Mouse (Mus musculus): Measurements from ENCODE around the gene Mrm1. TPM values are rescaled to one million over a fixed set of nuclear protein-coding genes. Genes with fewer than 3 reads are reported as not detected.
A peak's percentile ranks its signal among the peaks of the same experiment; 100 is the strongest.

Mrm1 gene
- 6.5 and 7.8 TPM in 2 replicates for polyA plus RNA-seq (2012; ENCODE audit: insufficient read depth, insufficient read length, missing spikeins)

- Histone ChIP-seq H3K4me1 (ENCODE audit: control insufficient read depth, insufficient read depth, low read length) (peaks cover 11% of the 10 kb centered on the region), H3K4me3 (ENCODE audit: insufficient read depth, low read length) (peak within 1 kb of the TSS; percentile 82), H3K27ac (ENCODE audit: insufficient read depth, low read depth, low read length) (peak within 1 kb of the TSS; percentile 66)
- TF ChIP-seq CTCF (IDR thresholded peaks at IDR 0.05; ENCODE audit: low read depth, low read length) = 0 out of 2 replicates have a peak, but pooled peaks have one; percentile 15
- TF ChIP-seq POLR2A (IDR thresholded peaks at IDR 0.05; ENCODE audit: borderline replicate concordance, low read depth, low read length) = no peak
These were observed at the start of gene Mrm1 for GRCm38 (mm10) chr11:84818961-84819692. Mrm1 (minus strand) TSS chr11:84819515.

- TF ChIP-seq CTCF (IDR thresholded peaks at IDR 0.05; ENCODE audit: low read depth, low read length) (no peak), POLR2A (IDR thresholded peaks at IDR 0.05; ENCODE audit: borderline replicate concordance, low read depth, low read length) (no peak)
- peak overlapping the region; percentile 87 for H3K4me3 ChIP-seq (ENCODE audit: insufficient read depth, low read length)
- H3K27ac ChIP-seq (ENCODE audit: insufficient read depth, low read depth, low read length) = peak overlapping the region; percentile 88
- H3K4me1 ChIP-seq (ENCODE audit: control insufficient read depth, insufficient read depth, low read length) = peaks cover 13% of the 10 kb centered on the region
These were observed 49.5 kb upstream of the Mrm1 start for GRCm38 (mm10) chr11:84868786-84869259.

GRCm38 (mm10) chr11:84867586-84867985 lies 48.3 kb upstream of the Mrm1 start:
- TF ChIP-seq POLR2A (IDR thresholded peaks at IDR 0.05; ENCODE audit: borderline replicate concordance, low read depth, low read length) (no peak), CTCF (IDR thresholded peaks at IDR 0.05; ENCODE audit: low read depth, low read length) (no peak)
- Histone ChIP-seq H3K4me3 (ENCODE audit: insufficient read depth, low read length) (no peak overlapping the region), H3K27ac (ENCODE audit: insufficient read depth, low read depth, low read length) (no peak overlapping the region), H3K4me1 (ENCODE audit: control insufficient read depth, insufficient read depth, low read length) (peaks cover 13% of the 10 kb centered on the region)

GRCm38 (mm10) chr11:84865268-84865667 lies 46.0 kb upstream of the Mrm1 start:
- TF ChIP-seq CTCF (IDR thresholded peaks at IDR 0.05; ENCODE audit: low read depth, low read length) = no peak
- TF ChIP-seq POLR2A (IDR thresholded peaks at IDR 0.05; ENCODE audit: borderline replicate concordance, low read depth, low read length) = no peak
- no peak overlapping the region for H3K4me3 ChIP-seq (ENCODE audit: insufficient read depth, low read length)
- H3K4me1 ChIP-seq (ENCODE audit: control insufficient read depth, insufficient read depth, low read length) = peaks cover 13% of the 10 kb centered on the region
- no peak overlapping the region for H3K27ac ChIP-seq (ENCODE audit: insufficient read depth, low read depth, low read length)

GRCm38 (mm10) chr11:84855285-84855684 lies 36.0 kb upstream of the Mrm1 start:
- TF ChIP-seq POLR2A (IDR thresholded peaks at IDR 0.05; ENCODE audit: borderline replicate concordance, low read depth, low read length) = no peak
- TF ChIP-seq CTCF (IDR thresholded peaks at IDR 0.05; ENCODE audit: low read depth, low read length) = no peak
- H3K4me3 ChIP-seq (ENCODE audit: insufficient read depth, low read length) = no peak overlapping the region
- H3K4me1 ChIP-seq (ENCODE audit: control insufficient read depth, insufficient read depth, low read length) = peaks cover 7% of the 10 kb centered on the region
- peak overlapping the region; percentile 19; the same call in 1 of the 2 replicates for H3K27ac ChIP-seq (ENCODE audit: insufficient read depth, low read depth, low read length)

GRCm38 (mm10) chr11:84847475-84848090 lies 28.3 kb upstream of the Mrm1 start:
- Histone ChIP-seq H3K27ac (ENCODE audit: insufficient read depth, low read depth, low read length) (no peak overlapping the region), H3K4me1 (ENCODE audit: control insufficient read depth, insufficient read depth, low read length) (no peaks in the 10 kb centered on the region)
- TF ChIP-seq POLR2A (IDR thresholded peaks at IDR 0.05; ENCODE audit: borderline replicate concordance, low read depth, low read length) (no peak), CTCF (IDR thresholded peaks at IDR 0.05; ENCODE audit: low read depth, low read length) (no peak)

GRCm38 (mm10) chr11:84846741-84847474 lies 27.6 kb upstream of the Mrm1 start:
- TF ChIP-seq CTCF (IDR thresholded peaks at IDR 0.05; ENCODE audit: low read depth, low read length) = no peak
- TF ChIP-seq POLR2A (IDR thresholded peaks at IDR 0.05; ENCODE audit: borderline replicate concordance, low read depth, low read length) = no peak
- H3K4me3 ChIP-seq (ENCODE audit: insufficient read depth, low read length) = no peak overlapping the region
- no peak overlapping the region for H3K27ac ChIP-seq (ENCODE audit: insufficient read depth, low read depth, low read length)
- H3K4me1 ChIP-seq (ENCODE audit: control insufficient read depth, insufficient read depth, low read length) = no peaks in the 10 kb centered on the region

More at GRCm38 (mm10) chr11:84847475-84848090, 28.3 kb upstream of the Mrm1 start:
- no peak overlapping the region for H3K4me3 ChIP-seq (ENCODE audit: insufficient read depth, low read length)

- Histone ChIP-seq H3K27ac (ENCODE audit: insufficient read depth, low read depth, low read length) (no peak overlapping the region), H3K4me3 (ENCODE audit: insufficient read depth, low read length) (no peak overlapping the region), H3K4me1 (ENCODE audit: control insufficient read depth, insufficient read depth, low read length) (no peaks in the 10 kb centered on the region)
- TF ChIP-seq POLR2A (IDR thresholded peaks at IDR 0.05; ENCODE audit: borderline replicate concordance, low read depth, low read length) (no peak), CTCF (IDR thresholded peaks at IDR 0.05; ENCODE audit: low read depth, low read length) (no peak)
These were observed 20.0 kb upstream of the Mrm1 start for GRCm38 (mm10) chr11:84839330-84839729.

- Histone ChIP-seq H3K4me1 (ENCODE audit: control insufficient read depth, insufficient read depth, low read length) (peaks cover 12% of the 10 kb centered on the region), H3K27ac (ENCODE audit: insufficient read depth, low read depth, low read length) (peak overlapping the region; percentile 78), H3K4me3 (ENCODE audit: insufficient read depth, low read length) (peak overlapping the region; percentile 55)
These were observed 10.2 kb upstream of the Mrm1 start for GRCm38 (mm10) chr11:84829495-84829894.
